In the genomic region with DNA sequence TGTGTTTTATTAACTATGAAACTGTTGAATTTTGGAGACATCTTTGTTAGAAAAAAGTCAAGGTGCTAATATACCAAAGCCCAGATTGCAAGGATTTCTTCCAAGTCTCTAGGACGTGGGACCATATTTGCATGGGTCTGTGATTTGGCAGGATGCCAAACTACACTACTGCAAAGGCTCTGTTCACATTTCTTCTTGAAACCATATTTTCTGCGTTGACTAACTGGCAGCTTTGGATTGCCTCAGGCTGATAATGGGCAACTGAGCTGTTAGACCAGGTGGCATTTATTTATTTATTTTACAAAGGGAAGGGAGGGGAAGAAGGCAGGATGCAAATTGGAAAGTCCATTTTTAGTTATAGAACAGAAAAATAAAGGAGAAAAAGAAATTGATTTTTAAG, we compare ENCODE assay signal across 11 mouse cellular contexts.
DNase-seq lines count a peak whose midpoint lies in the region; ATAC-seq lines count a peak whose summit lies in the region.
"Had no signal": no experiment of that assay in that cellular context is flagged by ENCODE, and none has a peak within 500 bp of the region (broad histone marks: within the 10 kb centered on the region; RNA-seq: fewer than 3 reads in every experiment).

No protein-coding gene starts in this region.

- H3K36me3 ChIP-seq in kidney, embryonic 16.5 days (ENCODE audit: insufficient read depth, low read length) = no peaks in the 10 kb centered on the region
- H3K36me3 ChIP-seq: midbrain, embryonic 10.5 days; neural tube, embryonic 15.5 days had no signal

- no peak overlapping the region for H3K4me3 ChIP-seq in kidney, embryonic 16.5 days (ENCODE audit: low read length)
- H3K4me3 ChIP-seq: midbrain, embryonic 10.5 days; neural tube, embryonic 15.5 days had no signal

- no peak overlapping the region for H3K27ac ChIP-seq in kidney, embryonic 16.5 days (ENCODE audit: low read length)
- H3K27ac ChIP-seq: midbrain, embryonic 10.5 days; neural tube, embryonic 15.5 days had no signal

- no peaks in the 10 kb centered on the region for H3K4me1 ChIP-seq in kidney, embryonic 16.5 days (ENCODE audit: insufficient read depth, low read length)
- H3K4me1 ChIP-seq: midbrain, embryonic 10.5 days; neural tube, embryonic 15.5 days had no signal

- no peak overlapping the region for H3K4me2 ChIP-seq in kidney, embryonic 16.5 days (replicated peaks; ENCODE audit: low read depth, low read length)
- H3K4me2 ChIP-seq: neural tube, embryonic 15.5 days had no signal

- no peaks in the 10 kb centered on the region for H3K27me3 ChIP-seq in kidney, embryonic 16.5 days (ENCODE audit: insufficient read depth, low read length)
- H3K27me3 ChIP-seq: neural tube, embryonic 15.5 days had no signal

- 33% methylated on average over 2 of the region's 2 CpGs for WGBS in kidney, embryonic 16.5 days

- ATAC-seq in kidney, embryonic 16.5 days (ENCODE audit: low FRiP score, low TSS enrichment) = no peak
- ATAC-seq: activated CD4-positive, CD25-positive, alpha-beta regulatory T cell, adult 4 months had no signal

- H3K9me3 ChIP-seq in kidney, embryonic 16.5 days (ENCODE audit: low read length) = no peaks in the 10 kb centered on the region
- H3K9me3 ChIP-seq: midbrain, embryonic 10.5 days; neural tube, embryonic 15.5 days had no signal

- H3K9ac ChIP-seq in kidney, embryonic 16.5 days (replicated peaks; ENCODE audit: low read length) = no peak overlapping the region
- H3K9ac ChIP-seq: neural tube, embryonic 15.5 days had no signal

- peak; percentile 75 to 78 for DNase-seq in cerebellum, postnatal 10 days
- no peak for DNase-seq in cerebellum, adult 9-11 months
- DNase-seq in left cerebral cortex, postnatal 10 days (ENCODE audit: extremely low spot score in 1 of 2, low spot score in 2 of 2) = peak; percentile 18 to 41
- no peak for DNase-seq in left cerebral cortex, postnatal 36 days (ENCODE audit: low spot score in 2 of 2)
- DNase-seq in brain, embryonic 18.5 days (ENCODE audit: low read depth, low spot score) = peak; percentile 76
- peak; percentile 3 to 17 for DNase-seq in layer of hippocampus, adult 18-20 months (ENCODE audit: low spot score in 2 of 2)
- no peak for DNase-seq in natural killer cell, adult 2 months (ENCODE audit: low spot score in 2 of 2)

- intact Hi-C loops in left cerebral cortex, postnatal 10 days (cut with DNase I) = loop anchor here (10.0 kb wide), 1 partner anchor 988 kb away; no protein-coding TSS in a partner anchor
- intact Hi-C loops in left cerebral cortex, postnatal 36 days (cut with DNase I) = loop anchor here (5.0 kb wide), 1 partner anchor 986 kb away; no protein-coding TSS in a partner anchor

Comparison
In these comparisons a context has a peak if more than half of its experiments do, and no peak if none do; other contexts are left out.
1. DNase-seq: peak in cerebellum, postnatal 10 days (2 of 2), left cerebral cortex, postnatal 10 days (2 of 2), brain, embryonic 18.5 days (single experiment) and layer of hippocampus, adult 18-20 months (2 of 2); none in cerebellum, adult 9-11 months (single experiment), left cerebral cortex, postnatal 36 days (0 of 2) and natural killer cell, adult 2 months (0 of 2).